Mouse (Mus musculus) frontal cortex, postnatal 36 days (tissue): ENCODE measurements around the gene Ccdc32.

Experiments used
- DNase-seq, 2 experiments: peaks; one replicate each; pipeline ENCODE4 v3.0.0; 2022; ENCODE audit warnings: low spot score in 2 of 2

Gene Ccdc32

GRCm38 (mm10) chr2:119015604-119016180, 13.5 kb downstream of the Ccdc32 start:
- no peak for DNase-seq

DNA sequence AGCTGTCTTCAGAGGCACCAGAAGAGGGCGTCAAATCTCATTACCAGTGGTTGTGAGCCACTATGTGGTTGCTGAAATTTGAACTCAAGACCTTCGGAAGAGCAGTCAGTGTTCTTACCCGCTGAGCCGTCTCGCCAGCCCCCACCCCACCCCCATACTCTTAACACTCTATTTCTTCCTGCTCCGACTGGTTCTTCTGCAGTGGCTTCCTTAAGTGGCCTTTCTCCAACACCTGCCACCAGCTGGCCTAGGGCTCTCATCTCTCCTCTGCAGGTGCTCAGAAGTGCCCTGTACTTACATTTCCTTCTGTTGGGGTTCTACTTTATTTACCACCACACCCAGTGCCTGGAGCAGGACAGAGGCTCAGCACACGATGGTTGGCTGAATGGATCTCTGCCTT, 14.2 kb downstream of the Ccdc32 start:
- no peak for DNase-seq

GRCm38 (mm10) chr2:119009376-119009775, 19.8 kb downstream of the Ccdc32 start:
- no peak for DNase-seq

DNA sequence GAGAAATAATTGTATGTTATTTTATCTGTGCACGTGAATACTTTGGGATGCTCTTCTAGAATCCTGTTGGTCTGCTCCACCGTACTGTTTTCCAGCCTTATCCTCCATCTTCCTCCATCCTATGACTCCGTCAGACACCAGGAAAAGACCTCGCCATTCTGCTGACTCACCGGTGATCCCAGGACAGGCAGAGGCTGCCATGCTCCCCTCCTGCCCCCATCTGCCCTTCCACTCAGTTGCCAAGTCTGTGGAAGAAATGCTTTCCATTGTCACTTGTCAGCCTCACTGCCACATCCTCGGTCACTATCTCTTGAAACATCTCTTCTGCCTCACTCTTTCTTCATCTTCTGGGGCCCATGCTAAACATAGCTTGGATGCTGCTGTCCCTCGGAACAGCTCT, 22.3 kb downstream of the Ccdc32 start:
- DNase-seq, result no peak

DNA sequence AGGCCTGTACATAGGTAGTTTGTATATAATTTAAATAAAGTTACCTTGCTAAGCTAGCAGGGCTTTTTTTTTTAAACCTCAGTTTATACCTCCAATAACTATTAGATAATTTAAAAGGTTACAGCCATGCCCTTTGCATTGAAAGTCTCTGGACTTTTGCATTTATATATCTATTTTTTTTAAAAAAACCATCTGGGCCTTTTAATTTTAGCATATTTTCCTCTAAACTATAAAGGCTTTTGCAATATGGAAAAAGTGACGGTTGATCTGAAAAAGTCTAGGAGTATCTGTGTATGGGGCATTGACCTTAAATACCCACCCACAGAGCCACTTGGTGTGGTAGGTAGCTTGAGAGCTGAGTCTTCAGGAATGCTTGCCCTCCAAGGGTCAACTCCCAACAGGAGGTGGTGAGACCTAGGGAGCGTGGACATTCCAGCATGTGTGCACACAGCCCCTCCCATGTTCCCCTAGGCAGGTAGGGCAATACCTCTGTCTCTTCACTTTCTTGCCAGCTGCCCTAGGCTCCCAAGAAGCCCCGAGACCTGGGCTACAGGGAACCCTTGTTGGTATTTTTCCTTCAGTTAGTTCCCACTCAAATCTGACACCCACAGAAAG, 30.1 kb downstream of the Ccdc32 start:
- DNase-seq, result no peak

GRCm38 (mm10) chr2:118998115-118998866, 30.9 kb downstream of the Ccdc32 start:
- DNase-seq, result no peak

DNA sequence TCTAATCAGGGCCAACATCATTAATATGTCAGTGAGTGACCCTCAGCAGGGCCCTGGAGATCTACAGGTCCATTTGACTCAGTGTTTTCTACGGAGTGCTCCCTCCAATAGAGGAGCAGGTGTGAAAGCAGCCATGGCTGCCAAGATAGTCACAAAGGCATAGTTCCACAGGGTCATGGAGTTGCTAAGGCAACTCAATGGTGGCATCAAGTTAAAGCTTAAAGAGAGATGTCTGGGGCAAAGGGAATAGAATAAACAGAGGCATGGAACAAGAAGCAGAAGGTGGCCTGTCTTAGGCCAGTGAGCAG, 32.4 kb downstream of the Ccdc32 start:
- no peak for DNase-seq

GRCm38 (mm10) chr2:118995919-118996797, 33.0 kb downstream of the Ccdc32 start:
- DNase-seq, result peak; percentile 13 to 19

- peak; percentile 22 to 56 for DNase-seq
Observed at GRCm38 (mm10) chr2:118995490-118995889, 33.7 kb downstream of the Ccdc32 start.

DNA sequence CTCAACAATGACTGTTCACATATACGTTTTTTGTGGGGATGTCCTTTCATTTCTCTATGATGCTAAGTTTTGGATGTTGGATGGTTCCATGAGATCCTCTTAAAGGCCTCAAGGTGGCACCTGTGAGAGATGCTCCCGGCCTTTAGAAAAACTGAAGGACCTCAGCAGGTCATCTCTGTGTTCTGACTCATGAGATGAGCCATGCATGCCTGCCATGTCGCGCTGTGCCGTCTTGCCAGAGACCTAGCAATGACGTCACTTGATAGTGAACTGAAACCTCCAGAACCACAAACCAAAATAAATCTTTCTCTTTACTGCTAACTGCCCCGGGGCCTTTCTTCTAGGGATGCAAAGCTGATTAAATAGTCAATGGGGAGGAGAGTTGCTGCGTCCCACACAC, 45.4 kb downstream of the Ccdc32 start:
- no peak for DNase-seq

DNA sequence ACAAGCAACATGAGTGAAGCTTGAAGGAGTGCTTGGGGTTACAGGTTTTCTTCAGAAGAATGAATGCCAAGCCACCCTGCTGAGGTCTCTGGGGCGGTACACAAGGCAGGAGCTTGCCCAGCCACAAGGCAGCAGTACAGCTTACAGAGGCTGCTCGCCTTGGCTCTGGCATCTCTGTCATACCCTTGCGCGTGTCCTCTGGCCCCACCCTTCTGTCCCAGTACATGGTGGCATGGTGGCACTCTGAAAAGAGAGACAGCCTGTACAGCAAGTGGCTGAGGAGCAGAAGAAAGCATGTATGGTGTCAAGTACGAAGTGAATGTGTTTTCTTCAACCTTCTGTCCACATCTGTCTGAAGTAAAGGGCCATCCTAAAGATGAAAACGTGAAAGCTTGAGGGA, 48.4 kb downstream of the Ccdc32 start:
- no peak for DNase-seq

- DNase-seq, result no peak
Observed at GRCm38 (mm10) chr2:118978064-118978463, 51.1 kb downstream of the Ccdc32 start.

DNA sequence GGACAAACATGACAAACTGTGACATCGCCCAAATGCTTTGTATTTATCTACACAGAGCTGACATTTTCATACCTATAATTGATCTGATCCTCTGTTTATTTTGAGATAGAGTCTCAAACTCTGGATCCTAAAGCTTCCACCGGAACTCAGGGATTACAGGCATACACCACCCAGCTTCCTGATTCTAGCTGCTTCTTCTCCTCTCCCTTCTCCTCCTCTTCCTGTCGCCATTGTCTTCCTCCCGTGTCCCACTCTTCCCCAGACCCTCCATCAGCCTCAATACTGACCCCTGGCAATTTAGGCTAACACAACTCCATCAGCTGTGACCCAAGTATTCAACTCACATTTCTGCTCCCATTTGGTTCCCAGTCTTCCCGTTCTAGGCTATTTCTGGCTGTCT, 52.3 kb downstream of the Ccdc32 start:
- DNase-seq, result no peak

DNA sequence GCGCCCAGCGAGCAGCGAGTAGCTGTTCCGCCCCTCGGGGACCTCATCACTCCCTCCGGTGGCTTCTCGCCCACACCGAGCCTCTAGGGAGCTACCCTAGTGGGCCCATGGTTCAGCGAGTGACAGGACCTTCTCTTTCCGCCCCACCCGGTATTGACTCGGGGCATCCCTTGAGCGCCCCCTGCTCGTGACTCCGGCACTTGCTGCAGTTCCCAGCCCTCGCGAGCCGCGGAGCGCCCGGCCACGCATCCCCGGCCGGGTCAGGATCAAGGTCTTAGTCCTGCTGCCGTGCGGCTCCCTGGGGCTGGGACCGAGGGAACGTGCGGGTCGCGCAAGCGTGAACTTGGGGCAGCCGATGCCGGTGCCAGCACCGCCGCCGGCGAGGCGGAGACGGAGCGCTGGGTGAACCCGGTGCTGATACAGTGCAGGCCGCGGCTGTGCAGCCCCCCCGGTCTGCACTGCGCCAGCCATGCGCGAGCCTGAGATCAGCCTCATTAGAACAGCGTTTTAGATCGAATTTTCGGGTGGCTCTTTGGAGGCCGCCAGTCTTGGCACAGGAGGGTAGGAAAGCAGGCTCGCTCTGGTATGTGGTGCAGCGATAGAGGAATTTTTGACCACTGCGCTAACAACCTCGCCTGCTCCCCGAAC, 52.8 kb downstream of the Ccdc32 start:
- peak; percentile 82 to 86 for DNase-seq

- DNase-seq, result peak in 1 of 2 experiments; percentile 43
Observed at GRCm38 (mm10) chr2:118975855-118976254, 53.3 kb downstream of the Ccdc32 start.

DNA sequence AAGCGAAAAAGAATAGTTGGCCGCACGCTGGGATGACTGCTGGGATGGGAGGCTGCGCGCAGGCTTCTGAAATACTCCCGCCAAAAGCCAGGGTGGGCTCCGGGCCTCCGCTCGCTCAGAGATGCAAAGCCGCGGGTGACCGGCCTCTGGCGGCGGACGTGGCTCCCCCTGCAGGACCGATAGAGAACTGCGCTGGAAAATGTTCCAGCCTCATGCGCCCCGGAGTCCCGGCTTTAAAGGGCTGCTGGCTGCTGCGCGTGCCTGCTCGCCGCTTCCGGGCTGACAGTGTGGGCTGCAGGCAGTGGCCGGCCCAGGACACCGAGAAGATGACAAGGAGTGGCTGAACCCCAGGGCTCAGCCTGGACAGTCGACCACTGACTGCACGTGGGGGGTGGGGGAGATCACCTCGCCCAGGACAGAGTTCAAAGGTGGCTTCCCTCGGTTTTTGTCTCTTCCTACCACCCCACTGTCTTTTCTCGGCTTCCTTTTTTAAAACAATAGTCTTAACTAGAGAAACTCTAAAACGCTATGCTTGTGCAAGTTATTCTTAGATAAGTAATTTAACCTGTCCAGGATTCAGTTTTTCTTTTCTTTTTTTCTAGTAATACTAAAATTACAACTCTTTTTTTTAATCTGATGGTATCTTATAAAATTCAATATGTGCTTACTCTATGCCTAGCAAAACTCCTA, 56.4 kb downstream of the Ccdc32 start:
- DNase-seq, result peak; percentile 85 to 88

DNA sequence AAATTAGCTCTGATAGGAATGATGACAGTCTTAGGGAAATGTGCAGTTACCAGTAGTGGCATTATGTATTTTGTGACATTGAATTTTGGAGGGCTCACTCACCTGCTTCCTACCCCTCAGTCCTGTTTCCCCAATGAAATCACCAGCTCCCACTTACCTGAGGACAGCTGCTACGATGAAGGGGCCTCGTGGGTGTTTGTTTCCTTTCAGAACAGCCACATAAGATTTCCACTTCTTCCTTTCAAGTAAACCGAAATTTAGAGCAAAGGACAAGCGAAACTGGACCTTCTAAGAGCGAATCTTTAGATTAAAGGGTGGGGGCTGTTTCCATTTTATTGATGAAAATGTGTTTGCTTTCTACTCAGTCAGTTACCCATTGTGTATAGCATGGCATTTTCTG, 57.1 kb downstream of the Ccdc32 start:
- no peak for DNase-seq

DNA sequence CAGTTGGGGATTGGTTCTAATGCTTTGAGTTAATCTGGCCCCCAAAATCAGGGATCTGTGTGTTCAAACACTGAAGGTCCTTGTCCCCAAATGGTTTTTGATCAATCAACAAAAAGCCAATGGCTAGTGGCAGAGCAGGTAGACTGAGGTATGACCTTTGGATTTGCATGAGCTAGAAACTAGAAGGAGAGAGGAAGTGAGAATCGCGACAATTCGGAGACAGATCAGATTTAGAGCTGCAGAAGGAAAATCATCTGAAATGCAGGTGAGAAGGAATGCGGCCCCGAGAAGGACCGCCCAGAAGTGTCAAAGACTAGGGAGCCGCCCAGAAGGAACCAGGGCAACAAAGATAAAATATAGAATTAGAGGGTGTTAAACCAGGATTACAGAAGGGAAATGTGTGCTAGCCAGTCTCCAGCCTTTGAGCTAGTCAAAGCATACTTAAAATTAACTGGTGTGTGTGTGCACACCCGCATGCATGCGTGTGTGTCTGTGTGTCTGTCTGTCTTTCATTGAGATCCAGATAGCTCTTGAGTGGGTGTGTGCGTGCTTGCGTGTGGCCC, 59.5 kb downstream of the Ccdc32 start:
- no peak for DNase-seq
